Mouse (Mus musculus) hindbrain, embryonic 13.5 days (tissue): ENCODE data around the gene Evi5l. TPM values are rescaled to one million over a fixed set of nuclear protein-coding genes. Genes with fewer than 3 reads are reported as not detected.
"Not testable (repeated sequence)": the region's sequence is repeated elsewhere in the genome, so short reads cannot be mapped to it uniquely, and the experiment has no call there.

ENCODE experiments used
- ATAC-seq: fragments of 200-750 bp; cut with Nextera tagmentation; 2 replicates; pipeline ENCODE4 v1.8.0; 2017; ENCODE audit warnings: moderate TSS enrichment; ENCODE audit not compliant: low FRiP score
- H3K27ac ChIP-seq: fragments of 300-500 bp; sonication (generic); 2 replicates; pipeline ENCODE4 v1.5.1; 2015; ENCODE audit warnings: inconsistent platforms, mild to moderate bottlenecking, moderate library complexity
- H3K27me3 ChIP-seq: fragments of 300-500 bp; sonication (generic); 2 replicates; pipeline ENCODE4 v1.6.1; 2015; ENCODE audit warnings: mild to moderate bottlenecking, inconsistent platforms
- H3K36me3 ChIP-seq: fragments of 300-500 bp; sonication (generic); 2 replicates; pipeline ENCODE4 v1.6.1; 2015; ENCODE audit warnings: mild to moderate bottlenecking, inconsistent platforms
- H3K4me1 ChIP-seq: fragments of 300-500 bp; sonication (generic); replicated peaks from 2 replicates; pipeline ENCODE4 v1.6.1; 2015; ENCODE audit warnings: inconsistent platforms
- H3K4me2 ChIP-seq: fragments of 300-500 bp; sonication (generic); 2 replicates; pipeline ENCODE4 v1.6.1; 2015; ENCODE audit warnings: inconsistent platforms, mild to moderate bottlenecking, moderate library complexity
- H3K4me3 ChIP-seq: fragments of 300-500 bp; sonication (generic); 2 replicates; pipeline ENCODE4 v1.5.1; 2015; ENCODE audit warnings: mild to moderate bottlenecking, inconsistent platforms
- H3K9ac ChIP-seq: fragments of 300-500 bp; sonication (generic); 2 replicates; pipeline ENCODE4 v1.6.1; 2015; ENCODE audit warnings: mild to moderate bottlenecking, inconsistent platforms
- H3K9me3 ChIP-seq: fragments of 300-500 bp; sonication (generic); 2 replicates; pipeline ENCODE4 v1.6.1; 2016; ENCODE audit warnings: inconsistent platforms
- WGBS: fragments of 180-500 bp; shearing (Covaris S2); methylation state at CpG from one replicate; pipeline ENCODE4 v1.1.7; 2015; 5-methylcytosine and 5-hydroxymethylcytosine counted together
- polyA plus RNA-seq: library from polyadenylated mRNA; unstranded; fragments of >200 nt; fragmentation: Nextera tagmentation; extraction: Ambion mirVana; gene quantifications from 2 replicates; pipeline ENCODE4 v1.2.1, GENCODE M21; 2015

Gene Evi5l
- polyA plus RNA-seq, 1 experiment from 2014 or later: 93.5 TPM

GRCm38 (mm10) chr8:4250306-4250970 is 84.1 kb downstream of the Evi5l start:
- Histone ChIP-seq H3K9ac (no peak overlapping the region), H3K27ac (no peak overlapping the region), H3K4me1 (peaks cover 50% of the 10 kb centered on the region), H3K9me3 (no peaks in the 10 kb centered on the region), H3K27me3 (peaks cover 22% of the 10 kb centered on the region), H3K4me3 (no peak overlapping the region), H3K36me3 (peaks cover 50% of the 10 kb centered on the region), H3K4me2 (no peak overlapping the region)
- no peak for ATAC-seq
- 31% methylated on average over 26 of the region's 26 CpGs for WGBS

GRCm38 (mm10) chr8:4252116-4252760 is 85.9 kb downstream of the Evi5l start:
- Histone ChIP-seq H3K4me3 (peak overlapping the region; percentile 88), H3K27ac (peak overlapping the region; percentile 96), H3K27me3 (peaks cover 19% of the 10 kb centered on the region), H3K4me2 (peak overlapping the region; percentile 66), H3K9me3 (no peaks in the 10 kb centered on the region), H3K36me3 (peaks cover 49% of the 10 kb centered on the region), H3K9ac (peak overlapping the region; percentile 92), H3K4me1 (peaks cover 65% of the 10 kb centered on the region)
- ATAC-seq: no peak; the same call in 1 of the 2 replicates
- WGBS: 48% methylated on average over 8 of the region's 8 CpGs

GRCm38 (mm10) chr8:4252934-4253841 is 86.8 kb downstream of the Evi5l start, which contains the start of gene Snapc2:
Snapc2 (plus strand) TSS chr8:4253080.
- peak within 1 kb of the TSS; percentile 88 for H3K4me3 ChIP-seq
- peaks cover 11% of the 10 kb centered on the region for H3K27me3 ChIP-seq
- H3K4me2 ChIP-seq: peak within 1 kb of the TSS; percentile 66
- peak; percentile 85 for ATAC-seq
- H3K36me3 ChIP-seq: peaks cover 40% of the 10 kb centered on the region
- WGBS: under 1% methylated on average over 69 of the region's 69 CpGs
- peak within 1 kb of the TSS; percentile 92 for H3K9ac ChIP-seq
- H3K4me1 ChIP-seq: peaks cover 74% of the 10 kb centered on the region
- H3K27ac ChIP-seq: peak within 1 kb of the TSS; percentile 96
- no peaks in the 10 kb centered on the region for H3K9me3 ChIP-seq

GRCm38 (mm10) chr8:4254001-4254400 is 87.6 kb downstream of the Evi5l start:
- Histone ChIP-seq H3K36me3 (peaks cover 36% of the 10 kb centered on the region), H3K9me3 (no peaks in the 10 kb centered on the region), H3K4me1 (peaks cover 69% of the 10 kb centered on the region), H3K27ac (peak overlapping the region; percentile 96), H3K27me3 (peaks cover 6% of the 10 kb centered on the region; the same call in 1 of the 2 replicates), H3K9ac (peak overlapping the region; percentile 92), H3K4me2 (peak overlapping the region; percentile 66), H3K4me3 (peak overlapping the region; percentile 88)
- WGBS: 65% methylated on average over 6 of the region's 6 CpGs
- ATAC-seq: no peak

- H3K4me2 ChIP-seq, H3K4me3 ChIP-seq, H3K27me3 ChIP-seq, H3K9me3 ChIP-seq, H3K9ac ChIP-seq, ATAC-seq: not testable (repeated sequence)
- whole genome bisulfite sequencing: 88% methylated on average over 7 of the region's 7 CpGs
- Histone ChIP-seq H3K4me1 (peaks cover 70% of the 10 kb centered on the region), H3K27ac (0 out of 2 replicates have a peak overlapping the region, but pooled peaks have one; percentile 4), H3K36me3 (peaks cover 35% of the 10 kb centered on the region)
Observed at GRCm38 (mm10) chr8:4255471-4255870, 89.1 kb downstream of the Evi5l start.

GRCm38 (mm10) chr8:4256911-4257310 is 90.5 kb downstream of the Evi5l start:
- H3K36me3 ChIP-seq: peaks cover 49% of the 10 kb centered on the region
- H3K4me1 ChIP-seq: peaks cover 65% of the 10 kb centered on the region
- no peaks in the 10 kb centered on the region for H3K9me3 ChIP-seq
- H3K9ac ChIP-seq: peak overlapping the region; percentile 97
- no peaks in the 10 kb centered on the region for H3K27me3 ChIP-seq
- peak overlapping the region; percentile 97 for H3K27ac ChIP-seq
- 49% methylated on average over 4 of the region's 4 CpGs for WGBS
- peak overlapping the region; percentile 81 for H3K4me2 ChIP-seq
- peak overlapping the region; percentile 92 for H3K4me3 ChIP-seq
- no peak for ATAC-seq

- Histone ChIP-seq H3K9me3 (no peaks in the 10 kb centered on the region), H3K36me3 (peaks cover 53% of the 10 kb centered on the region), H3K9ac (peak overlapping the region; percentile 97), H3K27ac (peak overlapping the region; percentile 97), H3K27me3 (no peaks in the 10 kb centered on the region), H3K4me1 (peaks cover 61% of the 10 kb centered on the region), H3K4me2 (peak overlapping the region; percentile 81), H3K4me3 (peak overlapping the region; percentile 92)
- ATAC-seq: no peak
- 73% methylated on average over 4 of the region's 4 CpGs for WGBS
Observed at GRCm38 (mm10) chr8:4257350-4257749, 91.0 kb downstream of the Evi5l start.

- Histone ChIP-seq H3K4me1 (peaks cover 57% of the 10 kb centered on the region), H3K4me3 (peak overlapping the region; percentile 92), H3K9me3 (no peaks in the 10 kb centered on the region), H3K9ac (peak overlapping the region; percentile 97), H3K36me3 (peaks cover 62% of the 10 kb centered on the region), H3K27me3 (no peaks in the 10 kb centered on the region), H3K4me2 (peak overlapping the region; percentile 81), H3K27ac (peak overlapping the region; percentile 97)
- 1% methylated on average over 35 of the region's 35 CpGs for WGBS
- peak; percentile 58 for ATAC-seq
Observed at GRCm38 (mm10) chr8:4258233-4258632, 91.9 kb downstream of the Evi5l start.

- ATAC-seq: peak; percentile 81
- peaks cover 54% of the 10 kb centered on the region for H3K4me1 ChIP-seq
- peak overlapping the region; percentile 81 for H3K4me2 ChIP-seq
- H3K27me3 ChIP-seq: no peaks in the 10 kb centered on the region
- no peaks in the 10 kb centered on the region for H3K9me3 ChIP-seq
- peak overlapping the region; percentile 92 for H3K4me3 ChIP-seq
- H3K27ac ChIP-seq: peak overlapping the region; percentile 97
- H3K36me3 ChIP-seq: peaks cover 66% of the 10 kb centered on the region
- peak overlapping the region; percentile 97 for H3K9ac ChIP-seq
- under 1% methylated on average over 27 of the region's 32 CpGs for WGBS
Observed at GRCm38 (mm10) chr8:4258678-4259077, 92.3 kb downstream of the Evi5l start.

- H3K36me3 ChIP-seq: peaks cover 72% of the 10 kb centered on the region
- no peaks in the 10 kb centered on the region for H3K27me3 ChIP-seq
- peak; percentile 89 for ATAC-seq
- H3K4me1 ChIP-seq: peaks cover 48% of the 10 kb centered on the region
- no peaks in the 10 kb centered on the region for H3K9me3 ChIP-seq
- peak within 1 kb of the TSS; percentile 81 for H3K4me2 ChIP-seq
- H3K27ac ChIP-seq: peak within 1 kb of the TSS; percentile 97
- H3K9ac ChIP-seq: peak within 1 kb of the TSS; percentile 97
- WGBS: 5% methylated on average over 25 of the region's 33 CpGs
- H3K4me3 ChIP-seq: peak within 1 kb of the TSS; percentile 92
Observed at GRCm38 (mm10) chr8:4259125-4259804, 92.9 kb downstream of the Evi5l start, which contains the start of gene Ctxn1. Ctxn1 (minus strand) TSS chr8:4259274.

GRCm38 (mm10) chr8:4259805-4260170 is 93.4 kb downstream of the Evi5l start:
- H3K4me1 ChIP-seq: peaks cover 42% of the 10 kb centered on the region
- ATAC-seq: no peak
- peak overlapping the region; percentile 97 for H3K9ac ChIP-seq
- peak overlapping the region; percentile 81 for H3K4me2 ChIP-seq
- peaks cover 73% of the 10 kb centered on the region for H3K36me3 ChIP-seq
- H3K4me3 ChIP-seq: peak overlapping the region; percentile 92
- H3K27ac ChIP-seq: peak overlapping the region; percentile 97
- WGBS: 84% methylated on average over 4 of the region's 4 CpGs
- H3K27me3 ChIP-seq: no peaks in the 10 kb centered on the region
- no peaks in the 10 kb centered on the region for H3K9me3 ChIP-seq
